Mouse (Mus musculus) kidney, postnatal 36 days (tissue): ENCODE results near the gene Prkag2.
A peak's percentile ranks its signal among the peaks of the same experiment; 100 is the strongest.
"Not testable (repeated sequence)": the region's sequence is repeated elsewhere in the genome, so short reads cannot be mapped to it uniquely, and the experiment has no call there.

ENCODE experiments used
- DNase-seq, 2 experiments: peaks; one replicate each; pipeline ENCODE4 v3.0.0; 2021 to 2022; ENCODE audit warnings: mixed read lengths in 2 of 2

Gene Prkag2

GRCm38 (mm10) chr5:25085170-25085569 is 15.3 kb downstream of the Prkag2 start:
- DNase-seq = no peak

DNA sequence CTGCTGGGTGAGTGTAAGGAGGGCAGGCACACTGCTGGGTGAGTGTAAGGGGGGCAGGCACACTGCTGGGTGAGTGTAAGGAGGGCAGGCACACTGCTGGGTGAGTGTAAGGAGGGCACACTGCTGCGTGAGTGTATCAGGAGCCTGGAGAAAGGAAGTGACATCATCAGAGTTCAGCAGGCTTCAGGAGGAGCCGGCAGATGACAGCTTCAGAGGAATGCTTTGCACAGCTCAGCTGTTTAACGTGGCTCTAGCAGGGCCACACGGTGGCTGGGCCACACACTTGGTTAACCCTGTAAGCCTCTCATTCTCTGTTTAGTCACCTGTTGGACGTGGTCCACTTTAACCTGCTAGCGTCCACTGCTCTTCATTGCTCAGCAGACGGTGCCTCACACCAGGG is 16.6 kb downstream of the Prkag2 start:
- DNase-seq = peak in 1 of 2 experiments; percentile 26

DNA sequence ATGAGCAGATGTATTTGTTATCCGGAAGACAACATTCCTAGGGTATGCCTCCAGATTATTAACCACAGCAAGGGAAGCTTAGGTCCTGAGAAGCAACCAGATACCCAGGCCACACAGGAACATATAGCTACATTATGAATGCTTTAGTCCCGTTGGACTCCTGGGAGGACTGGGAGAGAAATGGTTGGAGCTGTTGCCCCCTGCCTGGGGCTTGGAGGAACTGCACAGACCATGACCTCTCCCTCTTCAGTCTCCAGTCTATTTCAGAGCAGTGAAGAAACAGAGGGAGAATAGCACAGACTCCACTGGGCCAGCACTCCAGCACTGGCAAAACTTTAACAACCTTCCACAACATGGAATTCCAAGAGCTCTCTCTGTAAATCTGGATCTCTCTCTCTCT is 17.9 kb downstream of the Prkag2 start:
- peak; percentile 53 to 58 for DNase-seq

GRCm38 (mm10) chr5:25081545-25081944 is 18.9 kb downstream of the Prkag2 start:
- peak in 1 of 2 experiments; percentile 39 for DNase-seq

- peak; percentile 42 to 59 for DNase-seq
Observed at GRCm38 (mm10) chr5:25080994-25081393, 19.4 kb downstream of the Prkag2 start.

DNA sequence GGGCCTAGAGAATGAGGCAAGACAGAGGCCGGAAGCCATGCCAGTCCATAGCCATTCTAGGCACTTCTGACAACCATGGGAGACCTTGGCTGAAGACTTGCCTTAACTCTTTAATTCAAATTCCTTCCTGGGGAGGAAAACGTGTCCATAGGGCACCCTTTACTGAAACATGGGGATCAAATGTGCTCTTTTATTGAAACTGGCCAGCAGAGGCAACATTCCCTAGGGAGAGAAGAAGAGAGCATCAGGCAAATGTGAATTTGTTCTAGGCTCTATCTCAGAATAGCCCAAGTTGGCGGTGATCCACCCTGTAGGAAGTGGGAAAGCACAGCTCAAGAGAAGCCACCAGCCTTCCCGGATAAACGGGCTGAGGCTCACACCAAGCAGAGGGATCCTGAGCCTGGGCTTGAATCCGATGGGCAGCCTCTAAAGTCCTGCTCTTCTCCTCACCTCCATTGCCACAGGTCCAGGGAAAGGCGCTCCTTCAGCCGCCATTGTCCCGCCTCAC is 19.9 kb downstream of the Prkag2 start:
- no peak for DNase-seq

GRCm38 (mm10) chr5:25079766-25080265 is 20.6 kb downstream of the Prkag2 start:
- DNase-seq = no peak

DNA sequence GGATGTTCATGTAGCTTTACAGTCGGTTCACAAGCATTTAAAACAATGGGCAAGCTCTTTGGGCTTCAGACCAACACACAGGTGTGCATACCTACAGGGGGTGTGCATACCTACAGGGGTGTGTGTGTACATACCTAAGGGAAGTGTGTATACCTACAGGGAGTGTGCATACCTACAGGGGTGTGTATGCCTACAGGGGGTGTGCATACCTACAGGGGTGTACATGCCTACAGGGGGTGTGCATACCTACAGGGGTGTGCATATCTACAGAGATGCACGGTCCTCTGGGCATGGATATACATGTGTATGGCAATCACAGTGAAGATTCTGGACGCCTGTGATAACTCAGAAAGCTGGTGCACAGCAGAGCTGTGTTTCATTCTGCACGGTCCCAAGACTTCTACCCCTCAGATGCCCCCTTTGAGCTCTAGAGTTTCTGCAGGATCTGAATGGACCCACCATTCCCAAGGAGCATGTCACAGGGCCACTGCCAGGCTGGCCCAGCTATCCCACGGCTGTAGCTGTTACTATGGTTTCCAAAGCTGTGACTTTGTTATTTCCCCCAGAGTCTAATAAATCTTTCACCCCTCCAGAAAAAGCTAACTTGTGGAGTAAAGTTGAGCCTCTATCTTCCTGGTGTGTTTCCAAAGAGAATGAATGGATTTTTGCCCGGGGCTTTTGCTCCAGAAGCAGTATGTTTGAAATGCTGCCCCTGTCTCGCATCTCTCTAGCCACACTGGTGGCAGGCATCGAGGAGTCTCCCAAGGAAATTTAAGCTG is 22.4 kb downstream of the Prkag2 start:
- no peak for DNase-seq

DNA sequence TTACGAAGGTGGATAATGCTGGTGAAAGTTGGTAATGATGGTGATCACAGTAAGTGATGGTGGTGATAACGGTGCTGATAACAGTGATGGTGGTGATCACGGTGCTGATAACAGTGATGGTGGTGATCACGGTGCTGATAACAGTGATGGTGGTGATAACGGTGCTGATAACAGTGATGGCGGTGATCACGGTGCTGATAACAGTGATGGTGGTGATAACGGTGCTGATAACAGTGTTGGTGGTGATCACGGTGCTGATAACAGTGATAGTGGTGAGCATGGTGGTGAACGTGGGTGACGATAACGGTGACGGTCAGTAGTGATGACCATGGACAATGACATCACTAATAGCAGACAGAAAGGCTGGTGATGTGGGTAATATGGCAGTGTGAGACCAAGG is 23.2 kb downstream of the Prkag2 start:
- not testable (repeated sequence) for DNase-seq

DNA sequence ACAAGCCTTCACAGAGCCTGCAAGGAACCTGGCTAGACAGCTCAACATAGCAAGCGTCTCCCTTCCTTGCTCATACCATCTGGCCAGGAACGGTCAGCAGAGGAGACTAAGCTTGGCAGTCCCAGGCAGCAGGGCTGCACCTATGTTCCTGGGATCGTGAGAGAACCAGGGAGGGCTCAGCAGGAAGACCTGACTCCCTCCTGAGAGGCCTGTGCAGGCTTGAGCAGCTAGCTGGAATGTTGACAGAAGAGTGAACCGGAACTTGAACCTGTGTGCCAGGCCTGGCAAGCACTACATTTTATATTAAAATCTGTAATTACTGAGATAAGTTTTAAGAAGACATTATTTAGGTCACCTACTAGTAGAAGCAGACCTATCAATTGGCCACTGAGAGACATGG is 24.8 kb downstream of the Prkag2 start:
- peak; percentile 56 to 57 for DNase-seq

DNA sequence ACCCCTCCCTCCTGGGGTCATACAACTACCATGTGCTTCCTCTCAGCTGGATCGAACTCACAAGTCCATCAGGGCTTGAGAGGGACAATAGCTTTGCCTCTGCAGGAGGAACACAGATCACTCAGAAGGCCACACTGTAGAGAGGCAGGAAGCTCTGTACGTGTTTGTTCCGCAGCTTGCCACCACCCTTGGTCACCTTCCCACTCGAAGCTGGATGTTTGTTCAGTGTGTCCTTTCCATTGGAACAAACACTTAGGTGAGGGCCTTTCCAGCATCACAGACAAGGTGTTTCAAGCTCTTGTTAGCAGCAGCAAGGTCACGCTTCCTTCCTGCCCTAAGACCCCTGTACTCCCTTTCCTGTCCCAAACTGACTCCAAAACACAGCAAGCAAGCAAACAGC is 30.6 kb downstream of the Prkag2 start:
- DNase-seq = peak in 1 of 2 experiments; percentile 20

GRCm38 (mm10) chr5:25067122-25067521 is 33.3 kb downstream of the Prkag2 start:
- peak; percentile 84 to 87 for DNase-seq

DNA sequence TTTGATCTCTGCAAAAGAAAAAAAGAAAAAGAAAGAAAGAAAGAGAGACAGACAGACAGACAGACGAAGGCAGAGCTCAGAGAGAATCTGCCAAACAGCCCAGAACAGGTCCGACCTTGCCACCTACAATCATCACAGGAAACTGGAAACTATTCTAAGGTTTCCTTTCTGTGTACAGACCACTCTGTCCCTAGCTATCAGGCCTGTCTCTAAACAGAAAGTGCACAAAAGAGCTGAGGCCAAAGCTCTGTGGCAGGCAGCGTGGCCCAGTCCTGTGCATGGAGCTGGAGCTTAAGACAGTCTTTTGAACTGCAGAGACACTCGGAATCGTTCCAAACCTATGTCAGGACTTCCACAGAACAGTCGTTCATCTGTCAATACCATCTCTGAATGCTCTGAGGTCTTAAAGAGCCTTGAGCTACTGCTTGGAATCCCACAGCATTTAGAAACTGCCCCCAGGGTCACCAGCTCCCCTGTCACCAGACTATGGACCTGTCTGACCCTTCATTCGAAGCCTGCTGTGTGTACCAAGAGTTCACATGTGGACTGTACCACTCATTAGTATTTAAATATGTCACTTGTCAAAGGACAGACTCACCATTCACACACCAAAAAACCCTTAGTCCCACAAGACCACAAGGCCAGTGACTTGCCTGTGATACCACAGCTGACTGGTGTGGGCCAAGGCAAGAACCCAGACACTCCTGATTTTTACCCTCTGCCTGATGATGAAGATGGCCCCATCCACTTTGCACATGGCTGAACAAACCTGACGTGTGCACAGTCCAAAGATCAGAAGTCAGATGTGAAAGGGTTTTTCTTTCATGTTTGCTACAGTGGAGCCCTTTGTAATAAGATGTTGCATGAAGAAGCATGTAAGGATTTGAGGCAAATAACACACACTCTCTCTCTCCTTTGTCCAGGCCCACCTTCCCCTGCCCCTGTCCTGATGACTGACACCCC is 35.9 kb downstream of the Prkag2 start:
- DNase-seq = peak; percentile 46 to 48

- no peak for DNase-seq
Observed at GRCm38 (mm10) chr5:25062506-25063132, 37.8 kb downstream of the Prkag2 start.

GRCm38 (mm10) chr5:25058853-25059741 is 41.3 kb downstream of the Prkag2 start:
- DNase-seq = peak in 1 of 2 experiments; percentile 23

GRCm38 (mm10) chr5:25058417-25058816 is 42.0 kb downstream of the Prkag2 start:
- DNase-seq = no peak

DNA sequence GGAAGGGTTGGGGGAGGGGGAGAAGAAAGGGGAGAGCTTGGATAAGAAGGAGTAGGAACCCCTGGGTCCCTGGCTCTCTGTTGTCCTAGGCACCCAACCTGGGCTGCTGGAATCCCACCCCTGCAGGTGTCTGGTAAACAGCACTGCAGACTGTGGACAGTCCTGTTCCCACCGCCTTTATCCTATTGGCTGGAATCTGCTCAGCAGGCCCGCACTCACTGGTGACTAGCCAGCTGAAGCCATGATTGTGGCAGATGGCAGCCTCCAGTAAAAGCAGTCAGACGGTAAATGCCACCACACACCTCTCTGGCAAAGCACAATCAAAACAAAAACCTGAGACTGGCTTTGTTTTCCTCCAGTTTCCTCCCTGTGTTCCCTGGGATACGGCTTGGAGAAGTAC is 45.2 kb downstream of the Prkag2 start:
- DNase-seq = no peak

- no peak for DNase-seq
Observed at GRCm38 (mm10) chr5:25053971-25054658, 46.3 kb downstream of the Prkag2 start.

DNA sequence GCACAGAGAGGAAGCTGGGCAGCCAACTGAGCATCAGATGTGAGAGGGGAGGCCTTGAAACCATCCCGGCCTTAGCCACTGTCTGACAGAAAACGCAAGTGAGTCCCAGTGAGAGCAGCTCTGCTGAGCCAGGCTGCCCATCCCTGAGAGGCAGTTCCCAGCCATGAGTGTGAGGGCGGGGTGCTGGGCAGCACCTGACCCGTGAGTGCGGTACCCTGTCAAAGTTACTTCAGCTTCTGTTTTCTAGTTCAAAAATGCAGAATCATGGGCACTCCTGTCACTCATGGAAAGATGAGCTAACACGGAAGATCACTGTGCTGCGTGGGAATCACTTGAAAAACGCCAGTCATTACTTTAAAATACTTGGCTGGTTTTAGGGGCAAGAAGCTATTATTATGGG is 49.6 kb downstream of the Prkag2 start:
- no peak for DNase-seq

GRCm38 (mm10) chr5:25047670-25048069 is 52.8 kb downstream of the Prkag2 start:
- DNase-seq = no peak

DNA sequence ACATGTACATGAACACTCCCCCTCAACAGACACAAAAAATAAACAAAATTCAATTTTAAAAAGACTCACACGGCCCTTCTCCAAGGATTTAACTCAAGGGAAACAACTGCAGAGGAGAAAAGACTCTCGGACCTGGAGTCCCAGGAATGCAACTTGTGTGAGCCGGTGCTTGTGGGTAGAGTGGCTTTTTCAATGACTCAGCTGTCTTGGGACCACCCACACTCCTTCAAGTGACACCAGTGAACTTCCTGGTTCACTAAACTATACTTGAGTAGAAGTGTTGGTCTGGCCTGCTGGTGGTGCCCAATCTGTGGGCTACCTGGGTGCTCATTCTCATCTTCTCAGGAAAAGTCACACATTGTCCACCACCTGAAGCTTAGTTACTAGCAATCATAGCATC is 53.7 kb downstream of the Prkag2 start:
- DNase-seq = no peak
